Mouse (Mus musculus) activated CD4-positive, CD25-positive, alpha-beta regulatory T cell, adult 4 months (primary cell): ENCODE measurements around the gene Senp3. TPM values are rescaled to one million over a fixed set of nuclear protein-coding genes. Genes with fewer than 3 reads are reported as not detected.
A peak's percentile ranks its signal among the peaks of the same experiment; 100 is the strongest.
"Not testable (repeated sequence)": the region's sequence is repeated elsewhere in the genome, so short reads cannot be mapped to it uniquely, and the experiment has no call there.

Source experiments
- ATAC-seq: one replicate; pipeline ENCODE4 v1.8.0; 2017
- polyA plus RNA-seq, 2 experiments: library from polyadenylated mRNA; unstranded; fragments of 100-300 nt; shearing (Covaris generic); gene quantifications; one replicate each; pipeline ENCODE4 v1.2.1; 2017

Senp3 gene
- polyA plus RNA-seq: 10 to 100 TPM; 32.7 to 33.0 TPM

DNA sequence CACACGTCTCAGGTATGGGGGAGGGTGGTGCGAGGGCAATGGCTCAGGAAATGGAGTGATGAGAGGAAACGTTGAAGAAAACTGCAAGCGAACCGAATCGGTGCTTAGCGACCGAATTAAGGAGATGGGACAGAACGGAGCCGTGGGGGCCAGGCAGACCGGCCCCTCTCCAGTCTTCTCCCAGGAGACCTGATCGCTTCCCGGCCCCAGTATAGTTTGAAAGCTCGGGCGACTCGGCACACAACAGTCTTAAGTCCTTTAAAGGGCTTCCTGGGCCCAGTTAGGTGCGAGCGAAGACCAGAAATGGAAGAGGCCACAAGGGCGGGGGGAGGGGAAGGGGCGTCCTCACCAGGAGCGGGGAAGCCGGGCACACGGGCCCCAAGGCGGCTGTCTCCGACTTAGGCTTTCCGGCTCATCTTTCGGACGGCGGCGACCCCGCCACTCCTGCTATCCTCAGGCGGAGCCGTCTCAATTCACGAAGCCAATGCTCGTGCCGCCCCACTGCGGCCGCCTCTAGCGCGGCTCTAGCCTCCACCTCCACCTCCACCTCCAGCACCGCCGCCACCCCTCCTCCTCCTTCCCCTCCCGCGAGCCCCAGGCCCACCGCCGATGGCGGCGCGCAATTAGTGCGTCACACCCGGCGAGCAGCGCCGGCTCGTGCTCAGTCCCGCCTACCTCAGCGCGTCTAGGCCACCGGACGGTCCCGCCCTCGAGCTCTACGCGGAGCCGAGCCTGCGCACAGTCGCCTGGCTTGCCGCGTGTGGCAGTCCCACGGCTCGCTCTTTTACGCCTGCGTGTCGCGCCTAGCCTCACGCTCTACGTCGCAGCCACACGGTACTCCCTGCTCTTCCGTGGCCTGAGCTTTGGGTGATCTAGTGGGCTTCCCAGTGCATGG, at the start of gene Senp3:
Gene Senp3 (minus strand): TSS at position 771 of the 895 bp plus-strand sequence.
- ATAC-seq: peak; percentile 95

DNA sequence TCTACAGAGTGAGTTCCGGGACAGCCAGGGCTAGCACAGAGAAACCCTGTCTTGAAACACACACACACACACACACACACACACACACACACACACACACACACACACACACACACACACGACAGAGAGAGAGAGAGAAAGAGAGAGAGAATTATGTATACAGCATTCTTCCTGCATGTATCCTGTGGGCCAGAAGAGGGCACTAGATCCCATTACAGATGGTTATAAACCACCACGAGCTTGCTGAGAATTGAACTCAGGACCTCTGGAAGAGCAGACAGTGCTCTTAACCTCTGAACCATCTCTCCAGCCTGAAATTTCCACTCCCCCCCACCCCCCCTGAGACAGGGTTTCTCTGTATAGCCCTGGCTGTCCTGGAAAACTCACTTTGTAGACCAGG, 49.5 kb upstream of the Senp3 start:
- ATAC-seq: not testable (repeated sequence)

DNA sequence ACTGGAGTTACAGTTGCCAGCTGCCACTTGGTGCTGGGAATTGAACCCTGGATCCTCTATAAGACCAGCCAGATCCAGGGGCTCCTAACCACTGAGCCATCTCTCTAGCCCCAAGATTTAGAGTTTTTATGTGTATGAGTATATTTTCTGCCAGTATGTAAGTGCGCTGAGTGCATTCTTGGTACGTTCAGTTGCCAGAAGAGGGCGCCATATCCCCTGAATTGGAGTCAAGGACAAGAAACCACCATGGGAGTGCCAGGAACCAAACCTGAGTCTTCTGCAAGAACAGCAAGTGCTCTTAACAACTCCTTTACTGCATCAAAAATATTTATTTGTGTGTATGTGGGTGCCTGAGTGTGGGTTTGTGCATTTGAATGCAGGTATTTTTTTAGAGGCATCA, 47.2 kb upstream of the Senp3 start:
- no peak for ATAC-seq

DNA sequence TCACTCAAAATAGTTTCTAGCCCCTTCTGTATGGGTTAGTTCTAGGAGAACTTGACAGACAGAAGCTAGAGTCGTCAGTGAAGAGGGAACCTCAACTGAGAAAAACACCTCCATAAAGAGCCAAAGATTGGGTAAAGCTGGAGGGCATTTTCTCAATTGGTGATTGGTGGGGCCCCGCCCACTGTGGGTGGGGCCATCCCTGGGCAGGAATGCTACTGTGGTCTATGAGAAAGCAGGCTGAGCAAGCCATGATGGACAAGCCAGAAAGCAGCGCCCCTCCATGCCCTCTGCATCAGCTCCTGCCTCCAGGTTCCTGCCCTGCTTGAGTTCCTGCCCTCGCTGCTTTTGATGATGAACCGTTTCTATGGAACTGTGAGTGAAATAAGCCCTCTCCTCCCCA, 44.1 kb upstream of the Senp3 start:
- no peak for ATAC-seq

DNA sequence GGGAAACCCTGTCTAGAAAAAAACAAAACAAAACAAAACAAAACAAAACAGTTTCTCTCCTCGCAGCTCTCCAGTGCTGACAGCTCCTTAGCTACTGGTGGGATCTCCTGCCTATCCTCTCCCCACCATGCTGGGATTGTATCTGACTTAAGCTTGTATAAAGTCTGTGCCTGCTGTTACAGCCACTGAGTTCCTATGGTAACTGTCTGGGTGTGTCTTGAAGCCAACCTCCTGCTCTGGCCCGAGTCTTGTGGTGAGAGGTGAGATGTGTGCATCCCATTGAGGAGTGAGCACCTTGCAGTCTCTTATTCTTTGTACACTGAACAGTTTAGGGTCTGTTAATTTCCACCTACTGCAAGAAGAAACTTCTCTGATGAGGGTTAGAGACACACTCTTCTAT, 41.2 kb upstream of the Senp3 start:
- no peak for ATAC-seq

DNA sequence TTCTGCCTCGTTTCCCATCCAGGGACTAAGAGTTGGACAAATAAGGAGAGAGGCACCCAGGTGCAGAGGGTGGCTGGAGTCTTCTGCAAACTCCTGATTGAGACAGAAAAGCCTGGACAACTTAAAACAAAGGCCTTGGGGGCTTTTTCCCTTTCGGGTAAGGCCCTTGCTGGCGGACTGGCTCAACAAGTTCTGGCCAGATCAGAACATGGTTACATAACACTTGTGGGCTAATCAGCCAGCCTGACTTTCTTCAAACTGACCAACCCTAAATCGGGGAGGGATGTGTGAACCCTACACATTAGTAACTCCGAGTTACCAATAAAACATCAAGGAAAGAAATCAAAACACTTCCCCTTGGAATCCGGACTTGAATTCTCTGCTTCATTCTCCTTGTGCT, 39.0 kb upstream of the Senp3 start:
- no peak for ATAC-seq

DNA sequence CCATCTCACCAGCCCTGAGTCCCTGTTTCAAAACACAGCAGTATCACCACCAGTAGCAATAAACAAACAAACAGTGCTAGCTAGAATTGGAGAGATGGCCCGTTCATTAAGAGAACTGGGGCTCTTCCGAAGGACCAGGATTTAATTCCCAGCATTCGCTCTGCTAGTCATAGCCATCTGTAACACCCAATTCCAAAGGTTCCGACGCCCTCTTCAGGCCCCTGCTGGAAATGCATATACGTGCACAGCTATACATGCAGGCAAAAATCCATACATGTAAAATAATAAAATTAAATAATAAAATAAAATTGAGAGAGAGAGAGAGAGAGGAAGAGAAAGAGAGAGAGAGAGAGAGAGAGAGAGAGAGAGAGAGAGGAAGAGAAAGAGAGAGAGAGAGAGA, 37.5 kb upstream of the Senp3 start:
- ATAC-seq: no peak

DNA sequence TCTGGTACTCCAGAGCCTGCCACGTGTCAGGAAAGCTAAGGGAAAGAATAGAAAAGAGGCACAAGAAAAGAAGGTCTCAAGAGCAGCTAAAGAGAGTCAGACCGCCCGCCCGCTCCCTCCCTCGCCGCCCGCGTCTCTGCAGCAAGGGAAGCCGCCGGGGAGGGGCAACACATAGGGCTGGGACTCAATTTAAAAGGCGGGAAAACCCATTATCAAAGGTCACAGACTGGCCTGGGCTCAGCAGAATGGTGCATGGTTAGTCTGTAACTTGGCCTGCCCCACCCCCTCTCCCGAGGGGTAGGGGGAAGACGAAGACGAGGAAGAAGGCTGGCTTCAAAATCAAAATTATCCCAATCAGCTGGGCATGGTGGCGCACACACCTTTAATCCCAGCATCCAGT, 36.8 kb upstream of the Senp3 start:
- ATAC-seq: no peak

DNA sequence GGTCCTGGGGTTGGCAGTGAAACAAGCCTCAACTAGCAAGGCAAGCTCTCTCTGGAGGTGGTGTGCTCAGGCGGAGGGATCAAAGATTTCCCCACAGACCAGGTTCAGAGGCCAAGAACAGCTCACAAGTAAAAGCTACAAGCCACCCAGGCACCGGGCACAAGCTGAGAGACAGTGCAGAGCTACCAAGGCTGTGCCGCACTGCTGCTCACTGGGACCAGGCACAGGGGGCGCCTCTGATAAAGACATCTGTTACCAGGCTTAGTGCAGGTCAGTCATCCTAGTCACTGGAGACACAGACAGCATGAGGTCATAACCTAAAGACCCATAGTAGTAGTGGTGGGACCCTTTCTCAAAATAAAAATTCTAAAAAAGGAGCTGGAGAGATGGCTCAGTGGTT, 35.1 kb upstream of the Senp3 start:
- ATAC-seq: no peak

DNA sequence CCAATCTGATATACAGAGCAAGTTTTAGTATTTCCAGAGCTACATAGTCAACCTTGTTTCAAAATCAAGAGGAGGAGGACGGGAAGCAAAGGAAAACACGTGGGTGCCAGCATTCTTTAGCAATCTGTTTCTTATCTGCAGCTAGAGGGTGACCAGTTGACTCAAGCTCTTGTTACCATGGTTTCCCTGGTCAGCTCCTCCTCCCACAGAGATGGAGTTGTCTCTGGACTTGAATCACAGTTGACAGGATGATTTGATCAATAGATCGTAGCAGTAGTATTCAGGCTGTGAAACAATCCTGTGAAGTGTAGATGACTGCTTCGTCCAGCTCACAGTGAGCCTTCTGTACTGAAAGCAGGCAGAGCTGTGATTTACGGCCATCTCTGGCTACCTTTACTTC, 34.0 kb upstream of the Senp3 start:
- no peak for ATAC-seq

DNA sequence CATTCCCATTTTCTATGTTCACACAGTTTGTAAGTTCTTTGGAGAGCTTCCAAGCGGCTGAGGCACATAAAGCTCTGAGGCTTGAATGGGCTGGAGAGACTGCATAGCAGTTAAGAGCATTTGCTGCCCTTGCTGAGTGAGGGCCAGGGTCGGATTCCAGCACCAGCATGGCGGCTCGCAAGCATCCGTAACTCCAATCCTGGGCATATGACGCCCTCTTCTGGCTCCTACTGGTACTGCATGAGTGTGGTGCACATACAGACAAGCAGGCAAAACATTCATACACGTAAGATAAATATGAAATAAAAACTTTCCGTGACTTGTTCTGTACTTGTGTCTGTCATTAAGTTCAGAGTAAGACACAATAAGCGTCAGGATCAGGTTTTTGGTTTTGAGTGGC, 33.6 kb upstream of the Senp3 start:
- ATAC-seq: no peak

DNA sequence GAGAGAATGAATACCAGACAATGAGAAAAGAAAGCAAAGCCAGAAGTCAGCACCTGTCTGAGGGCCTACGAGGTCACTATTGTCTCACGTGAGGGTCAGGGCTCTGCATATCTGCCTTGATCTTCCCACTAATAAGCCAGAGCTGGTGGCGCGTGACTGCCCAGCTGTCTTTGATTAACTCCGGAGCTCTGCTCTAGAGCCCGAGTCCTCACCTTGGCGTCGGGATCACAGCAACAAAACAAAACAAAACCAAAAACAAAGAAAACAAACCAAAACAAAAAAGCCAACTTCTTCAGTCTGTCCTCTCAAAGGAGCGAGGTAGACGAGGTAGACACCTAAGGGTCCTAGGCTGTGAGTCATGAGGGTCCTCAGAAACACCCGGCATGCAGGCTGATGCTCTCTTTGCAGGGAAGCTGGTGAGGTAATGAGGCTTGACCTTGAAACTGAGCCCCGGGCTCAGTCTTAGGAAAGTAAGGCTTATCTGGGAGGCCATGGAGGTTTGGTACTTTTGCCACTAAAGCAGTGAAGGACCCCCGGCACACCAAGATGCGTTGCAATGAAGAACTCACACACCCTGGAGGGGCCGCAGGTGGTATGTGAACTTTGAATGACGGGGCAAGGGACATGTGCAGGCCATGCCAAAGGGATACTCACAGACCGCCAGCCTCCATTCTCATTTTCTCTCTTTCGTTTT, 32.9 kb upstream of the Senp3 start:
- ATAC-seq: no peak

DNA sequence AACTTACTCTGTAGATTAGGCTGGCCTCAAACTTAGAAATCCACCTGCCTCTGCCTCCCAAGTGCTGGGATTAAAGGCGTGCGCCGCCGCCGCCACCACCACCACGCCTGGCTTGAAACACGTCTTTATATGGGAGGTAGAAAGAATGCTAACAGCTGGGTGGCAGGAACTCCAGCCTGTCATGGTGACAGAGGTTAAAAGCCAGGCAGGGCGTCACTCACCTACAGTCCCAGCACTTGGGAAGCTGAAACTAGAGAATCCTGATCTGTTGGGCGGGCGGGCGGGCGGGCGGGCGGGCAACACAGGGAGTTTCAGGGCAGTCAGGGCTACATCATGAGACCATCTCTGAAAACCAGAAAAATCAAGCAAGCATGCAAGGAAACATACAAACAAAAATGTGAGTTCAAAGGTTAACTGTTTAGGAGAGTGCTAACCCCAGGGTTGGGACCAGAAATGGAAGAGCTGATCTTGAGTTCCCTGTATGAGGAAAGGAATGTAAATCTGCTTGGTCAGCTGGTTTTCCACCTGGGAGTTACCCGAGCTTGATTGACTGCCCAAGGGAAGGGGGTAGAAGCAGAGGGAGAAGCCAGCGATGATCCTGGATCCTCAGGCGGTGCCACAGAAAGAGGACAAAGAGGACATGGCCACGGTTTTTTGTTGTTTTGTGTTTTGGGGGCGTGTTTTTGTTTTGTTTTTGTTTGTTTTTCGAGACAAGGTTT, 31.2 kb upstream of the Senp3 start:
- no peak for ATAC-seq

DNA sequence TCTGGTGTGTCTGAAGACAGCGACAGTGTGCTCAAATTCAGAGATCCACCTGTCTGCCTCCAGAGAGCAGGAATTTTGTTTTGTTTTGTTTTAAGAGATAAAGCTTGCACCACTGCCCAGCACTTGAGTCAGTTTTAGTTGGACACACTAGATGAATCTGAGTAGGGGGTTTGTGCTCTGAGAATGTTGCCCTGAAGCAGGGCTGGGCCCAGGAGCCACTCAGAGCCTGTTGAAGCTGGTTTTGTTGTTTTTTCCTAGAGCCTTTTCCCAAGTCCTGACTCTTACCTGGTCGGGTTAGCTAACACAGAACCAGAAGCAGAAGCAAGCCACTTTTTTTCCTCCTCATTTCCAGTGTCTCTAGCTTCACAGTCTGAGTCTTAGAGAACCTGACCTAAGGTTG, 29.2 kb upstream of the Senp3 start:
- ATAC-seq: no peak

DNA sequence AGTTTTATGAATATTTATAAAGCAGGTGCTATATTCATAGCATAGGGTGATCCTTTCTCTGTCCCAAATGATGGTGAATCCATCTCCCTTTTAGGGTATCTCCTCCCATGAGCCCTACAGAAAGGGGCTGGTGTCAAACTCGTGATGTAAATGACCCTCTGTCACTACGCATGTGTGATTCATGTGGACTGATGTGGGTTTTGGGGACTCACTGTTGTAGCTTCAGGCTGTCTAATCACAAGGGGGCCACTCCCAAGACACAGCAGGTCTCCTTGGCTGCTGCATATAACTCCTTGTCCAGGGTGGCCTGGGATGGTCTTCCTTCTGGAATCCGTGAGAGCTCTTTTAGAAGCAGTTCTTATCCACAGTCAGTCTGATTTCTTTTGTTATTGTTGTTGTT, 28.6 kb upstream of the Senp3 start:
- ATAC-seq: no peak

DNA sequence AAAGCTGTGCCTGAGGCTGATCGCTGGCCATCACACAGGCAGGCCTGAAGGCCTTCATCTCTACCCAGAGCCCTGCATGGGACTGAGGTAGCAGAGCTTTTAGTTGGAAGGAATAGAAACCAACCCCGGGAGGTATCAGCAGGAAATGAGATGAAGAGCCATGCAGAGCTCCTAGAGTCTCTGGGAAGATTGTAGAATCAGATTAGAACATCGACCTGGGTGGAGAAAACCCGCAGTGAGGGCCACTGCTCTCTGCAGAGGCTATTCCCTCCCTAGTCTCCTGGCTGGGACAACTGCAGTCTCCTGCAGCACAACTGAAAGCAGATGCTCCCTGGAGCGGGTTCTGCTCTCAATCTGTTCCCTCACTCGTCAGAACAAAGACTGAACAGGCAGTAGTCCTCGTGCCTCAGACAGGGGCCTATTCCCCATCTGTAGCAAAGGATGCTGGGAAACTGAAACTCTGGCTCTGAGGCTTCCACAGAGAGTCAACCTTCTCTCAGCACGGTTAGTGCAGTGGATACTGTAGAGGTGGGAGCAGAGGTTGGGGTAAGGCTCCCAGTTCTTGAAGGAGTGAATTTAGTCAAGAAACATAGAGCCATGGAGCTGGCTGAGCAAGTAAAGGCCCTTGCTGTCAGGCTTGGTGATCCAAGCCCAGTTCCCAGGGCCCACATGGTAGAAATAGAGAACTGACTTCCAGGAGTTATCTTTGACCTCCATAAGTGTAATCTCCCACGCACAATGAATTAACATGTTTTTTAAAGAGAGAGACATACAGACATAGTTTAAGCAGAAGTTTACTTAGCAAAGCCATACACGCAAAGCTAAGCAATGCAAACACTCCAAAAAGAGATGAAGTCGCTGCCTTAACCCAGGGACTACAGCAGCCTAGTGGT, 27.9 kb upstream of the Senp3 start:
- ATAC-seq: no peak

DNA sequence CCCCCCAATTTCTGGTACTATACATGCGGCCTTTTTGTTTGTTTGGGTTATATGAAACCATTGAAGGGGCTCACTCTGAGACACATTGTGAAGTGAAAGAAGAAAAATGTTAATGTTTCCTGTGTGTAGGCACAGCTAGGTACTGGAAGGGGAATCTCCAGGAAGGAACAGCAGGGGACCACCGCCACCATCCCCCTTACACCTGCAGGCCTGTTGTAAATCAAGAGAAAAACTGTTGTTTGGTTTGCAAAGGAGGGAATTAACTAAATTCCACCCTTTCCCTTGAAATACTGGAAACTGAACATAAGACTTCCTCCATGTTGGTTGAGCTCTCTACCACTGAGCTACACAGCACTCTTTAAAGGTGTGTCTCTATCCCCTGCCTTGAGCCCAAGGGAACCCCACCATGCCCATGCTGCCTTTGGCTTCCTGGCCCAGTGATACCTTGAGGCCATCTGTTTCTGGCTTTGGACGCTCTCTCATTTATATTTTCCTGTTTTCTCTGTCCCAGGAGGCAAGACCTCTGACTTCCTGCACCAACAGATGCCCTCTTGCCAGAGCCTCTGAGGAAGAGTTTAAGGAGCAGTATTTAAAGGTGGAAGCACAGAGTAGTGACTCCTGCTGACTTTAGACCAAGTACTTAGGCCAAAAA, 26.9 kb upstream of the Senp3 start:
- no peak for ATAC-seq

DNA sequence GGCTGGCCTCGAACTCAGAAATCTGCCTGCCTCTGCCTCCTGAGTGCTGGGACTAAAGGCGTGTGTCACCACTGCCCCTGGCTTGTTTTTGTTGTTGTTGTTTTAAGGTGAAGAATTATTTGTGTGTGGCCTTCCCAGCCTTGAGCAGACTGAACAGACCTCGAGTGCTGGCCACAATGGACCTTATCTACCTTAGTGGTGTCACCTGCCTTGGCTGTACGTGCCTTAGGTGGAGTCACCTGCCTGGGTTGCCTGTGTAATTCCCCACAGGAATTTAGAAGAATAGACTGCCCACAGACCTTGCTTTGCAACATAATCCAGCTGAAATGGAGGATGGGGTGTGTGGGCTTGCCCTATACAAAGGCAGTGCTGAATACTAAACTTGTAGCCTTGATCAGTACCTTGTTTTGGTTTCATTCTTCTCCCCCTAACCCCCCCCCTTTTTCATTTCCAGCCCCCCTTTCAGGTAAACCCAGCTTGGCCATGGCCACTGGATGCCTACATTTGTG, 26.0 kb upstream of the Senp3 start:
- ATAC-seq: no peak

DNA sequence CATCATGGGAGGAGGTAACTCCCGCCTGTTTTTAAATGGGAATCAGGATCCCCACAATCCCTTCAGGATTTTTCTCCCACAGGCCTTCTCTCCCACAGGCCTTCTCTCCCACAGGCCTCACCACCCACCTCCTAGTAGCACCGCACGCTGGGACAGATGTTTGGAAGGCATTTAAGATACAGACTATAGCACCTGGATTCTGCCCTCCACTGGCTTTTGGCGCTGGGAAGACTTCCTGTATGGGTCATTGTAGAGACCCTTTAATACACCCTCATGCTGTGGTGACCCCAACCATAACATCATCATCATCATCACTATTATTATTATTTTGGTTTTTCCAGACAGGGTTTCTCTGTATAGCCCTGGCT, 25.6 kb upstream of the Senp3 start:
- ATAC-seq: no peak

DNA sequence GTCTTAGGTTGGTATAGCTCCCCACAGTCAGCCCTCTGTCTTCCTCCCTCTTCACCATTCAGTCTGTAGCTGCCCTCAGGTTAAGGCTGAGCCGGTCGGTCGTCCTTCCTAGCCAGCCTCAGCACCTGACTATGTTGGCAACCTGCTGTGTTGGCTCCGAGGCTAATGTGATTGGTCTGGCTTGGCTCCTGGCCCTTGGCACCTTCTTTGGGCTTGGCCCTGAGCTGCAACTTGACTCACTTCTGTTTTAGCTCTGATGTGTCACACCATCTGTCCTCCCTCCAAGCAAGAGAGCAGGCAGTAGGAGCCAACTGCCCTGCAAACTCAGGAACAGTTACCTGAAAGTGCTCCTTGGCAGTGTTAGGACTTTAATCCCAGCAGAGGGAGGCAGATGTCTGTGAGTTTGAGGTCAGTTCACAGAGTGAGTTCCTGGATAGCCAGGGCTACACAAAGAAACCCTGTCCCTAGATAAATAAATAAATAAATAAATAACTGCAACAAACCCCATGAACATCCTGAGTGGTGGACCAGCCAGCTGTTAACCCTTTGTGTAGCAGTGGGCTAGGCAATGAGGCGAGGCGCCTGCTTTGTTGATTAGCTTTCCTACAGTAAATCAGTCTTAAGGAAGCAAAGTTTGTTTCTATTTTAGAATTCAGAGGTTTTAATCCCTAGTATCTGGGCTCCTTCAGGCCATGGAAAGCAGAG, 25.0 kb upstream of the Senp3 start:
- no peak for ATAC-seq

DNA sequence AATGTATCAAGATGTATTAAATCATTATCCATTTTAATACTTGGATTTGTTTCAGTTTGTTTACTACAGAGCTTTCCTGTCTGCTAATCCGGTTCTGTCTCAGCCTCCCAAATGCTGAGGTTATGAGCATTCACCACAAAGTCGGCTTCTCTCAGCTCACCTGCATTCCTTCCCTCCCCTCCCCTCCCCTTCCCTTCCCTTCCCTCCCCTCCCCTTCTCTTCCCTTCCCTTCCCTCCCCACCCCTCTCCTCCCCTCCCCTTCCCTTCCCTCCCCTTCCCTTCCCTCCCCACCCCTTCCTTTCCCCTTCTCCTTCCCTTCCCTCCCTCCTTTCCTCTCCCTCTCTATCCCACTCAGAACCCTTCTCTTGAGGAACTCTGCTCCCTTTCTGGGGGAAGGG, 22.7 kb upstream of the Senp3 start:
- no peak for ATAC-seq
